Mouse (Mus musculus) telencephalon, adult 2 months (tissue): Measurements from ENCODE around the gene Iscu.

Source experiments
- DNase-seq: peaks from one replicate; pipeline ENCODE4 v3.0.0-alpha.2; 2011; ENCODE audit warnings: low read depth, low spot score

The Iscu gene

GRCm38 (mm10) chr5:113814111-113815040 is 41.8 kb downstream of the Iscu start:
- no peak for DNase-seq

- DNase-seq = no peak
These were observed 42.5 kb downstream of the Iscu start for GRCm38 (mm10) chr5:113815041-113815389.

- DNase-seq = no peak
These were observed 43.1 kb downstream of the Iscu start for GRCm38 (mm10) chr5:113815638-113816152.

GRCm38 (mm10) chr5:113818572-113818971 is 46.0 kb downstream of the Iscu start:
- DNase-seq = no peak

GRCm38 (mm10) chr5:113824228-113824627 is 51.7 kb downstream of the Iscu start:
- DNase-seq = no peak

- no peak for DNase-seq
These were observed 53.0 kb downstream of the Iscu start for GRCm38 (mm10) chr5:113825558-113825957.

GRCm38 (mm10) chr5:113826619-113827018 is 54.1 kb downstream of the Iscu start:
- DNase-seq = no peak
